Mouse (Mus musculus) hindbrain, embryonic 12.5 days (tissue): ENCODE measurements at regions not wholly inside any gene's neighbourhood (a gene's known extent, or its start where the extent isn't known, plus 50 kb on each side); places are given as distances from the start of the nearest gene placed in this dataset.
A peak's percentile ranks its signal among the peaks of the same experiment; 100 is the strongest.

Source experiments
- ATAC-seq: fragments of 200-750 bp; cut with Nextera tagmentation; 2 replicates; pipeline ENCODE4 v1.8.0; 2017; ENCODE audit warnings: moderate TSS enrichment; ENCODE audit not compliant: low FRiP score
- H3K27ac ChIP-seq: fragments of 300-500 bp; sonication (generic); 2 replicates; pipeline ENCODE4 v1.5.1; 2016; ENCODE audit warnings: mild to moderate bottlenecking
- H3K27me3 ChIP-seq: fragments of 300-500 bp; sonication (generic); 2 replicates; pipeline ENCODE4 v1.6.1; 2016; ENCODE audit warnings: mild to moderate bottlenecking
- H3K36me3 ChIP-seq: fragments of 300-500 bp; sonication (generic); 2 replicates; pipeline ENCODE4 v1.6.1; 2016; ENCODE audit warnings: mild to moderate bottlenecking
- H3K4me1 ChIP-seq: fragments of 300-500 bp; sonication (generic); 2 replicates; pipeline ENCODE4 v1.6.1; 2016
- H3K4me2 ChIP-seq: fragments of 300-500 bp; sonication (generic); replicated peaks from 2 replicates; pipeline ENCODE4 v1.6.1; 2016; ENCODE audit warnings: mild to moderate bottlenecking
- H3K4me3 ChIP-seq: fragments of 300-500 bp; sonication (generic); 2 replicates; pipeline ENCODE4 v1.5.1; 2016; ENCODE audit warnings: mild to moderate bottlenecking
- H3K9ac ChIP-seq: fragments of 300-500 bp; sonication (generic); 2 replicates; pipeline ENCODE4 v1.6.1; 2016; ENCODE audit warnings: mild to moderate bottlenecking, moderate library complexity
- H3K9me3 ChIP-seq: fragments of 300-500 bp; sonication (generic); replicated peaks from 2 replicates; pipeline ENCODE4 v1.6.1; 2016; ENCODE audit warnings: mild to moderate bottlenecking
- WGBS: fragments of 180-500 bp; shearing (Covaris S2); methylation state at CpG from one replicate; pipeline ENCODE4 v1.1.7; 2016; 5-methylcytosine and 5-hydroxymethylcytosine counted together

DNA sequence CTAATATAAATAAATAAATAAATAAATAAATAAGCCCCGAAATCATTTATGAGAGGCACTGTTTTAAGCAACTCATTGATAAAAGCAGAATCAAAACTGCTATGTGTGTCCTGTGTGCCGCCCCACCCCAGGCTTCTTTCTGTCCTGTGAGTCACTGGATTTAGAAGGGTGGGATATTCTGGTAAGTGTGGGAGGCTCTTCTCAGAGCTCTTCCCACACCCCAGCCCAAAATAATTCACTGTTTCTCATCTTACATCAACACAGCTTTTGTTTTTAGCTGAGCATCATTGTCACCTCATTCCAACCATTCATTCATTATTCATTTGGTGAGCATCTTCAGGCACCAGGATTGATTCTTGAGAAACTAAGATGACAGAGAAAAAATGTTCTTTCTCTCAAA lies 118.4 kb downstream of the Barx2 start:
- Histone ChIP-seq H3K36me3 (no peaks in the 10 kb centered on the region), H3K9ac (no peak overlapping the region), H3K27me3 (no peaks in the 10 kb centered on the region), H3K9me3 (no peaks in the 10 kb centered on the region), H3K4me2 (no peak overlapping the region), H3K4me1 (no peaks in the 10 kb centered on the region), H3K27ac (no peak overlapping the region), H3K4me3 (no peak overlapping the region)
- no peak for ATAC-seq
- WGBS: 88% methylated on average over 2 of the region's 2 CpGs

DNA sequence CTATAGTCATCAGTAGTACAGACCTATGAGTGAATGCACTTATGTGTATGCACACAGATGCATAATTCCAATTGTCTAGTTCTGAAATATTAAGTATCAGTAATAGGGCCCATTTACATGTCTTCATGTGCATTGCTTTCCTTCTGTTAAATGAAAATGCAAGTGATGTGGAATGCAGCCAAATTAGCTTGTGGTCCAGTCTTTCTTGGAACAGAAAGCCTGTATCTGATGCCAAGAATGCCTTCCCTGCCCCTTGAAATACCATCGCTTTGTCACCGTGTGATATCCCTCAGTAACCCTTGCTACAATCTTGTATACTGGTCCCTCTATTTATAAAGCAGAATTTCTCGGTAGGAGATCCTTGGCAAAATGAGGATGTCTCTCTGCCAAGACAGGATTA lies 137.3 kb downstream of the Barx2 start:
- Histone ChIP-seq H3K4me1 (no peaks in the 10 kb centered on the region), H3K9me3 (no peaks in the 10 kb centered on the region), H3K4me3 (no peak overlapping the region), H3K36me3 (no peaks in the 10 kb centered on the region), H3K9ac (no peak overlapping the region), H3K27ac (no peak overlapping the region), H3K4me2 (no peak overlapping the region), H3K27me3 (no peaks in the 10 kb centered on the region)
- ATAC-seq: no peak
- 96% methylated on average over 3 of the region's 3 CpGs for whole genome bisulfite sequencing

DNA sequence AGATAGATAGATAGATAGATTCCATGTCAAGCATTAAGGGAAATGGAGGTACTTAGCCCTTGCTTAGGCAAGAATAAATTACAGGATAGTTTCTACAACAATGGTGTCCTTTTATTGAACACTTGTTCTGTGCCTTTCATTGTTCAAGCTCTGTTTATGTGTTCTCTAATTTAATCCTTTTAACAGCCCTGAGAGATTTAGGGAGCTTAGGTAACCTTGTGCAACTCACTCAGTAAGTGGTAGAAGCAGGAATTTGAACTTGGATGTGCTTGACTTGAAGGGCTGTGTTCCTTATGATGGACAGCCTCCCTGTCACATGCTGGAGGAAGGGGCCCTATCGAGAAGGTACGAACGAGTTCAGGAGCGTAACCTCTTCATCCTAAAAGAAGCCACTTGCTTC lies 147.9 kb downstream of the Barx2 start:
- WGBS: 89% methylated on average over 4 of the region's 4 CpGs
- Histone ChIP-seq H3K27ac (no peak overlapping the region), H3K9me3 (no peaks in the 10 kb centered on the region), H3K4me1 (no peaks in the 10 kb centered on the region), H3K36me3 (no peaks in the 10 kb centered on the region), H3K4me3 (no peak overlapping the region), H3K27me3 (no peaks in the 10 kb centered on the region), H3K4me2 (no peak overlapping the region), H3K9ac (no peak overlapping the region)
- ATAC-seq: no peak

DNA sequence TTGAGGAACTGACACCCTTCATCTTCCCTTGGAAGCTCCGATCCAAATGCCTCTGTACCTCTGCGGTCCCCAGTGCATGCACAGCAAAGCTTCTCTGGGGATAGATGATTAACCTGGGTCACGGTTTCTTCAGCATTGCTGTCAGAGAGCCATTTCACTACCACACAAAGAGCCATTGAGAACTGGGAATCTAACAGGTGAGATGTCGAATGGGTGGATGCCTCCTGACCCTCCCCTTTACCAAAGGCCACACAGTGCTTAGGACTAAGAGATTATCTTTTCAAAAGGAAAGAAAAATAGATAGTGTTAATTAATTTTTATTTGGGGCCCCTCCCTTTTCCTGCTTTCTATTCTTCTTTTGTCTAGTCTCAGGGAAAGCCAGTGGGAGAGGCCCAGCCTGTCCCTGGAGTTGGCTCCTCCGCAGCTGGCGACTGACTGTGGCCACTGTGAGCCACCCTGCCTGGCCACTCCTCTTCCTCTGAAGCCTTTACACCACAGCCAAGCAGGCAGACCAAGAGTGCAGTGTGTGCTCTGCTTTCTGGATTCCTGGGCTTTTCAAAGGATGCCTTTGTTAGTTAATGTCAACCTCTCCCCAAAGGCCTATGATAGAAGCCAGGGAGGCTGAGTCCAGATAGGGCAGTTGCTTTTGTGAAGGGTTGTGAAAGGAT lies 155.2 kb downstream of the Barx2 start:
- H3K4me3 ChIP-seq: no peak overlapping the region
- 42% methylated on average over 6 of the region's 6 CpGs for WGBS
- H3K4me1 ChIP-seq: 0 out of 2 replicates have a peak, but pooled peaks cover 2% of the 10 kb centered on the region
- H3K27ac ChIP-seq: no peak overlapping the region
- ATAC-seq: no peak
- no peaks in the 10 kb centered on the region for H3K9me3 ChIP-seq
- no peaks in the 10 kb centered on the region for H3K36me3 ChIP-seq
- H3K4me2 ChIP-seq: no peak overlapping the region
- H3K9ac ChIP-seq: no peak overlapping the region
- H3K27me3 ChIP-seq: no peaks in the 10 kb centered on the region

DNA sequence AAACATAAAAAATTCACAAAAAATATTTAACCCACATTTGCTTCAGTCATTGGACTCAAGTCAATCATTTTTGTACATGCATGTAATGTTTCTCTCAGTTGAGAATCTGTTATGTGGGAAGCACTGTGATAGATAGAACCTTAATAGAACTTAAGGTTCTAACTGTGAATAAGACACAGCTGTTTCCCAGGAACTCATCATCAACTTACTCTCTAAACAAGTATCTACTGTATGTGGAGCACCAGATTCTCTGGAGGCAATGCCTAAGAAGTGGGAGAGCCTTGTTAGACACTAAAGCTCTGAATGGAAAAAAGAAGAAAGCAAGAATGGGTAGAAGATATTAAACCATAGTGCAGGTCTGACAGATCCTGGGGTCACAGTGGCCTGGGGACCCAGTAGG lies 182.8 kb downstream of the Barx2 start:
- H3K27me3 ChIP-seq: no peaks in the 10 kb centered on the region
- ATAC-seq: no peak
- no peak overlapping the region for H3K4me3 ChIP-seq
- no peak overlapping the region for H3K27ac ChIP-seq
- no peaks in the 10 kb centered on the region for H3K4me1 ChIP-seq
- H3K9ac ChIP-seq: no peak overlapping the region
- no peaks in the 10 kb centered on the region for H3K9me3 ChIP-seq
- H3K4me2 ChIP-seq: no peak overlapping the region
- no peaks in the 10 kb centered on the region for H3K36me3 ChIP-seq

DNA sequence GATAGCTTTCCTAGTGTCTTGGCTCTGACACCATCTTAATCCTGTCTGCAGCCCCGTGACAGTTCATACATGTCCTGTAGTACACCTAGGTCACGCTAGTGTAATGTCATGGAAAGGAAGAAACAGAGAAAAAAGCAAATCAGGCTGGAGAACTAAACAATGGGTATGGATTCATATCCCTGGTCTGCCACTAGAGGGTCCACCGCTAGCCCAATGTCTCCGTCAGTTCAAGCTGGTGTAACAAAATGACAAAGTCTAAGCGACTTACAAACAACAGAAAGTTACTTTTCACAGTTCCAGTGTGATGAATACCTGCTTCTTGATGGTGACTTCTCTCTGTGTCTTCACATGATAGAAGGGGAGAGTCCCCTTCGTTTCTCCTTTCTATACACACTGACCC lies 194.0 kb downstream of the Barx2 start:
- Histone ChIP-seq H3K4me2 (no peak overlapping the region), H3K9me3 (no peaks in the 10 kb centered on the region), H3K9ac (no peak overlapping the region), H3K4me1 (peaks cover 1% of the 10 kb centered on the region; the same call in 1 of the 2 replicates), H3K27me3 (no peaks in the 10 kb centered on the region), H3K4me3 (no peak overlapping the region), H3K36me3 (no peaks in the 10 kb centered on the region), H3K27ac (no peak overlapping the region)
- 66% methylated on average over 6 of the region's 6 CpGs for WGBS
- no peak for ATAC-seq

DNA sequence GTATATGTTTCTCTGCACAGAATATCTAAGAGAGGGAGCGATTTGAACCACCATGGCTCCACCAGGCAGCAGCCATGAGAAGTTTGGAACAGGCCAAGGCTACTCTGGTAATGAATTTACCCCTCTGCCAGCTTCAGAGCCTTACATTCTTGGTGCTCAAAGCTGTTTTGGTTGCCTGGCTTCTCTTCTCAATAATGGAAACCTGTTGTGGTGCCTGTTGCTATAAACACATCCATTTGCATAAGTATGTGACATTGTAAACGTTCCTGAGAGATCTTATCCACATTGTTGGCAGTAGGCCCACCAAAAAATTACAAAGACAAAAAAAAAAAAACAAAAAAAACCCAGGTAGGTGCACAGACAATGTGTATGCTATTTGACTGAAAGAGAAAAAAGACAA lies 203.2 kb downstream of the Barx2 start:
- Histone ChIP-seq H3K27me3 (no peaks in the 10 kb centered on the region), H3K4me2 (no peak overlapping the region), H3K9ac (no peak overlapping the region), H3K4me3 (no peak overlapping the region), H3K4me1 (peaks cover 4% of the 10 kb centered on the region; the same call in 1 of the 2 replicates), H3K27ac (no peak overlapping the region), H3K9me3 (no peaks in the 10 kb centered on the region), H3K36me3 (no peaks in the 10 kb centered on the region)
- ATAC-seq: no peak
- 54% methylated on average over 2 of the region's 2 CpGs for WGBS

DNA sequence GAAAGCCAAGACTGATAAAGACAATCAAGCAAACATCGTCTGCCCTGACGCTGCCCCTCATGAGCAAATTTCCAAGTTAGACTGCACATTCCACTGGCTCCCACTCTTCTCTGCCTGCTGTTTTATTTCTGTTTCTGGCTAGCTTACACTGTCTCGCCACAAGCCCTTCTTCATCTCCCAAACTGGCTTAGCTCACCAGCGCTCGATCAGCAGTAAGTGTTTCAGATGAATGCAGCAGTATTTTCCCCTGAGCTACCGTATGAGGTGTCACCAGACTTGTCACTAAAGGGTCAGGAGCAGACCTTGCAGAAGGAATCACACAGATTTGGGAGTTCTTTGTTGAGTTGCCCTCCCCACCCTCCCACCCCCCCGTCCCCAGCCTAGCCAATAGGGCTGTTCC lies 206.6 kb downstream of the Barx2 start:
- no peak overlapping the region for H3K4me2 ChIP-seq
- no peak overlapping the region for H3K27ac ChIP-seq
- H3K36me3 ChIP-seq: no peaks in the 10 kb centered on the region
- ATAC-seq: no peak
- H3K4me1 ChIP-seq: no peaks in the 10 kb centered on the region
- no peak overlapping the region for H3K4me3 ChIP-seq
- WGBS: 87% methylated on average over 6 of the region's 7 CpGs
- no peaks in the 10 kb centered on the region for H3K9me3 ChIP-seq
- no peak overlapping the region for H3K9ac ChIP-seq
- no peaks in the 10 kb centered on the region for H3K27me3 ChIP-seq

DNA sequence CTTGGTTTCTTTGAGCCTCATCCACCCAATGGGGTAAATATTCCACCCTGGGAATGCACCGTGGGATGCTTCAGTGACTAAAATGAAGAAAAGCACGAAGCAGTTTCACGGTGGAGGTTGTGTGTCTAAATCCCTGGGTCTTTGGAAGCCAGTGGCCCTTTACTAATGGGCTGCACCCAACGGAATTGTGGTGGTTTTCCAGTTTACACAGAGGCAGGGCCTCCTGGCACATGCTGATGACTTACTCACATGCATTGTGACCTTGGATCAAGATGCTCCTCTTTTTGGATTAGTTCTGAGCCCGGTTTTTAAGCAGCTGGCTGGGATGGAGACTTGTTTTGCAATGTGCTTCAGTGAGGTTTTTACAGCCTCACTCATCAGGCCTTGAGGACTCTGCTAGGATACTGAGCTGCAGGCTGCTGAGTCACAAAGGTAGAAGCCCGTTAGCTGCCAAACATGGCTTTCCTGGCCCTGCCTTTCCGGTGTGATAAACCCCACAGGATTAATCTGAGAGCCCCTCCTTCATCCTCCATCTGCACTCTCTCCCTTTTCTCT lies 222.3 kb downstream of the Barx2 start:
- Histone ChIP-seq H3K27ac (no peak overlapping the region), H3K27me3 (no peaks in the 10 kb centered on the region), H3K4me1 (peaks cover 12% of the 10 kb centered on the region), H3K9me3 (no peaks in the 10 kb centered on the region), H3K4me2 (no peak overlapping the region), H3K4me3 (no peak overlapping the region), H3K9ac (no peak overlapping the region), H3K36me3 (no peaks in the 10 kb centered on the region)
- WGBS: 69% methylated on average over 7 of the region's 7 CpGs
- no peak for ATAC-seq

DNA sequence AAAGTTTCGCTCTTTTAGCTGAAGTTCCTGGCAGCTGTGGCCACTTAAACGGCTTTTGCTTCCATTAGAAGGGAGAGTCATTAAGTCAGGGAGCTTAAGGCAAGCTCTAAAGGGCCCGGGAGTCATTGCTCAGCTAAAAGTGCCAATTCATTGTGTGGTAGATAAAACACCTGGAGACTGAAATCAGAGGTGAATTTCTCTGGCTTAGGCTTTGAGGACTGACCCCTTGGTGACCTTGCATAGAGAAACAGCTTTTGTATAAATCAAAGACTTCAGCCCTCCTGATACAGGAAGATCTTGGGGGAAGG lies 224.1 kb upstream of the Tmem45b start:
- Histone ChIP-seq H3K36me3 (no peaks in the 10 kb centered on the region), H3K9me3 (no peaks in the 10 kb centered on the region), H3K4me3 (no peak overlapping the region), H3K4me2 (peak overlapping the region; percentile 43), H3K27me3 (0 out of 2 replicates have a peak, but pooled peaks cover 7% of the 10 kb centered on the region), H3K27ac (no peak overlapping the region), H3K9ac (no peak overlapping the region), H3K4me1 (peaks cover 27% of the 10 kb centered on the region)
- ATAC-seq: no peak
- WGBS: 10% methylated on average over 3 of the region's 3 CpGs

DNA sequence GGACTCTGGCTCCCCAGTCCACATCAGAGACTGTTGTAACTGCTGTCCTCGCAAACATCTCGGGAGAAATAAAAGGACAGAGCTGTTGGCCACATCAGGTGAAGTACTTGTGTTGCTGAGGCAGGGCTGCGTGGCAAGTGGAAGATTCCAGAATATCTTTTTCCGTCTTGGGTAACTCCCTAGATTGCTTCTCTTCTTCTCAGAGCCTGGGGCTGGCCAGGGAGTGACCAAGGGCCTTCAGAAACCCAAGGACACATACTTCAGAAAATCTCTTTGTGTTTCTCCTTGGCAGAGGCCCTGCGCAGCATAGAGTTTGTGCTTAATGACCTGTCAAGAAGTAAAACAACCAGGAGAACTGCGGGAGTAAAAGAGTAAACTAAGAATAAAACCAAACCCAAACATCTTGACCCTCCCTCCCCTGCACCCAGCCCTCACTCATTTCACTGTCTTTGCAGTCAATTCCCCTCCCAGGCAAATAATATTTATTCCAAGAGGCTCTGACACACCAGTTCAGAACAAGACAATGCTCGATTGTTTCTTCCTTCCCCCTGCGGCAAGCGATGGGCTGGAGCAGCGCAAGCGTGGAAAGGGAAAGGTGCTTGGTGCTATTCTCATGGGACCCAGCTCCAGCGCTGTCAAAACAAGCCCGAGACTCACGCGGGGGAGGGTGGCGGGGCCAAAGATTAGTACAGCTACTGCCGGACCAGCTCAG lies 223.6 kb upstream of the Tmem45b start:
- Histone ChIP-seq H3K27me3 (0 out of 2 replicates have a peak, but pooled peaks cover 7% of the 10 kb centered on the region), H3K9me3 (no peaks in the 10 kb centered on the region), H3K4me3 (no peak overlapping the region), H3K27ac (no peak overlapping the region), H3K4me1 (peaks cover 32% of the 10 kb centered on the region), H3K9ac (no peak overlapping the region), H3K36me3 (no peaks in the 10 kb centered on the region), H3K4me2 (peak overlapping the region; percentile 43)
- no peak for ATAC-seq
- 24% methylated on average over 17 of the region's 17 CpGs for WGBS

DNA sequence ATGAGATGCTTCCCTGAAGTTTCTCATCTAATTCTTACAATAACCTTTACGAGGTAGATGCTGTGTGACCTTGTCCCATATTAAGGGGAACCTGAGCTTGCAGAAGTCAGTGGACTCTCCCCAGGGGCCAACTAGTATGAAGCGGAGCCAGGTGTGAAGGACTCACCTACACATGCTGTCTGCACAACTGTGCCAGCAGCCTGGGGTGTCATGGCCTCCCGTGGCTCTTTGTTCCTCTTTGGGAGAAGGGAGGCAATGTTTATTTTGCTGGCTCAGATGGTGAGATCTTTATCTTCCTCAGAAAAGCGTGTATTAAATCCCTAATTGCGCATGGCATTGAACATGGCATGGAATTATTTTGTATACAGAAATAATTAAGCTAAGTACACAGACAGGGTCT lies 222.2 kb upstream of the Tmem45b start:
- peaks cover 33% of the 10 kb centered on the region for H3K4me1 ChIP-seq
- no peak overlapping the region for H3K9ac ChIP-seq
- H3K27ac ChIP-seq: no peak overlapping the region
- no peak for ATAC-seq
- no peak overlapping the region for H3K4me2 ChIP-seq
- WGBS: 83% methylated on average over 5 of the region's 5 CpGs
- H3K4me3 ChIP-seq: no peak overlapping the region
- H3K27me3 ChIP-seq: peaks cover 12% of the 10 kb centered on the region
- H3K36me3 ChIP-seq: no peaks in the 10 kb centered on the region
- no peaks in the 10 kb centered on the region for H3K9me3 ChIP-seq

DNA sequence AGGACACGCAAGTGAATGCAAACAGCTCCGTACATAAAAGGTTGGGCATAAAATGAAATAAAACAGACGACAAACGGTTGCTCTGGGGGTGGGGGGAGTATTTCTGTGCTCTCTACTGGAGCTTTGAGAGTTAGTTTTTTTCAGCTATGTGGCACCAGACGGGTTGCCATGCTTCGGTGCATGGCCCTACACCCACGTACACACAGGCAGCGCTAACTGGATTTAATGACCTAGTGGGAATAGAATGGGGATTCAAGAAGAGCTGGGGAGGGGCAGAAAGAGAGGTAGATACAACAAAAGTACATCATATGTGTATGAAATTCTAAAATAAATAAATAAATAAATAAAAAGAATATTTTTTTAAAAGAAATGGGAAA lies 220.5 kb upstream of the Tmem45b start:
- Histone ChIP-seq H3K4me1 (peaks cover 34% of the 10 kb centered on the region), H3K9ac (no peak overlapping the region), H3K9me3 (no peaks in the 10 kb centered on the region), H3K27me3 (peaks cover 16% of the 10 kb centered on the region), H3K36me3 (no peaks in the 10 kb centered on the region), H3K4me3 (no peak overlapping the region), H3K27ac (no peak overlapping the region), H3K4me2 (no peak overlapping the region)
- no peak for ATAC-seq
- WGBS: 76% methylated on average over 8 of the region's 8 CpGs
